Mouse (Mus musculus) heart, adult 2 months (tissue): ENCODE measurements around the gene Isca2.

Source experiments
- CTCF ChIP-seq: fragments of 200-600 bp; IDR thresholded peaks from 2 replicates; pipeline ENCODE4 v1.8.1; 2022; ENCODE audit warnings: antibody characterized with exemption, mild to moderate bottlenecking, moderate library complexity
- EP300 ChIP-seq: fragments of 200-500 bp; IDR thresholded peaks from 2 replicates; pipeline ENCODE4 v1.6.1; 2011; ENCODE audit warnings: low read depth, low read length, control low read depth; ENCODE audit not compliant: insufficient read depth

GRCm38 (mm10) chr12:84728421-84728820, 44.6 kb upstream of the Isca2 start:
- TF ChIP-seq CTCF (no peak), EP300 (no peak)
